14 mouse cellular contexts compared by ENCODE assay signal in genomic region chr6:55338077-55338476, GRCm38 (mm10). TPM values are rescaled to one million over a fixed set of nuclear protein-coding genes. Genes with fewer than 3 reads are reported as not detected.
DNase-seq lines count a peak whose midpoint lies in the region; ATAC-seq and TF ChIP-seq lines count a peak whose summit lies in the region.
"Had no signal": no experiment of that assay in that cellular context is flagged by ENCODE, and none has a peak within 500 bp of the region (broad histone marks: within the 10 kb centered on the region; RNA-seq: fewer than 3 reads in every experiment).

No protein-coding gene starts in this region.

- no peak overlapping the region for H3K9ac ChIP-seq in lung, embryonic 15.5 days
- H3K9ac ChIP-seq: forebrain, embryonic 15.5 days; neural tube, embryonic 15.5 days had no signal

- H3K4me3 ChIP-seq in lung, embryonic 15.5 days, result peak overlapping the region; percentile 14
- peak overlapping the region; percentile 64 for H3K4me3 ChIP-seq in small intestine, adult 2 months (ENCODE audit: low read depth, low read length)
- H3K4me3 ChIP-seq: forebrain, embryonic 15.5 days; hindbrain, embryonic 10.5 days; neural tube, embryonic 15.5 days had no signal

- H3K27me3 ChIP-seq in lung, embryonic 15.5 days, result no peaks in the 10 kb centered on the region
- H3K27me3 ChIP-seq in small intestine, adult 2 months (ENCODE audit: control insufficient read depth, insufficient read depth, low read length), result no peaks in the 10 kb centered on the region
- H3K27me3 ChIP-seq: forebrain, embryonic 15.5 days; neural tube, embryonic 15.5 days had no signal

- H3K4me1 ChIP-seq in lung, embryonic 15.5 days, result peaks cover 81% of the 10 kb centered on the region
- peaks cover 36% of the 10 kb centered on the region for H3K4me1 ChIP-seq in small intestine, adult 2 months (ENCODE audit: control insufficient read depth, insufficient read depth, insufficient read length, low read length)

- ATAC-seq in lung, embryonic 15.5 days (ENCODE audit: borderline replicate concordance, extremely low read depth, low FRiP score, low TSS enrichment), result no peak
- ATAC-seq in erythroblast, adult 5-6 weeks (replicated peaks; ENCODE audit: low FRiP score, poor library complexity, severe bottlenecking), result peak; percentile 1; the same call in 1 of the 2 replicates
- ATAC-seq: forebrain, embryonic 15.5 days had no signal

- no peak for TF ChIP-seq CTCF in small intestine, adult 2 months (IDR thresholded peaks at IDR 0.05; ENCODE audit: extremely low read depth, insufficient read length, insufficient replicate concordance, low read depth, low read length)

- no peak for TF ChIP-seq POLR2A in small intestine, adult 2 months (IDR thresholded peaks at IDR 0.05; ENCODE audit: low read depth, low read length)

- H3K4me2 ChIP-seq in lung, embryonic 15.5 days, result peak overlapping the region; percentile 36
- H3K4me2 ChIP-seq: forebrain, embryonic 15.5 days; midbrain, embryonic 11.5 days; neural tube, embryonic 15.5 days had no signal

- no peaks in the 10 kb centered on the region for H3K36me3 ChIP-seq in lung, embryonic 15.5 days
- H3K36me3 ChIP-seq in small intestine, adult 2 months (ENCODE audit: control insufficient read depth, insufficient read depth, low read length), result no peaks in the 10 kb centered on the region; the same call in 1 of the 2 replicates
- H3K36me3 ChIP-seq: forebrain, embryonic 15.5 days; hindbrain, embryonic 10.5 days; neural tube, embryonic 15.5 days had no signal

- 31% methylated on average over 6 of the region's 6 CpGs for WGBS in lung, embryonic 15.5 days
- 20% methylated on average over 6 of the region's 6 CpGs for WGBS in small intestine, adult 2 months

- no peak for DNase-seq in lung, postnatal 14 days
- peak; percentile 78 for DNase-seq in kidney, postnatal 10 days
- no peak for DNase-seq in MN1 (ENCODE audit: low spot score)
- DNase-seq in right cerebral cortex, adult 2 months (ENCODE audit: low spot score in 2 of 2), result no peak
- DNase-seq: adrenal gland, adult 8-10 months; cerebellum, adult 9-11 months; layer of hippocampus, postnatal 36 days had no signal

- no peaks in the 10 kb centered on the region for H3K9me3 ChIP-seq in lung, embryonic 15.5 days
- H3K9me3 ChIP-seq: forebrain, embryonic 15.5 days; hindbrain, embryonic 10.5 days; neural tube, embryonic 15.5 days had no signal

- no peak overlapping the region for H3K27ac ChIP-seq in lung, embryonic 15.5 days
- peak overlapping the region; percentile 69 for H3K27ac ChIP-seq in small intestine, adult 2 months (ENCODE audit: insufficient read depth, low read depth, low read length)
- H3K27ac ChIP-seq: forebrain, embryonic 15.5 days; hindbrain, embryonic 10.5 days; neural tube, embryonic 15.5 days had no signal

RNA-seq across cellular contexts. Expression of gene Aqp1, which starts 1.8 kb away (rescaled TPM):
- 48.8 and 57.9 TPM in 2 replicates for polyA plus RNA-seq in lung, embryonic 15.5 days (2015; fragmentation: Nextera tagmentation; extraction: Ambion mirVana)
- 183 and 231 TPM in 2 replicates for total RNA-seq in erythroblast, adult 5-6 weeks (2015; ENCODE audit: low replicate concordance)
- 447 and 529 TPM in 2 replicates for total RNA-seq in erythroblast, adult 5-6 weeks (2017; ENCODE audit: low replicate concordance)
- polyA plus RNA-seq in small intestine, adult 2 months (2012; rRNA removed), result 56.3 and 310 TPM in 2 replicates

RNA-seq across cellular contexts. Expression of gene Ghrhr, which starts 38.0 kb away (rescaled TPM):
- 0.09 and 0.10 TPM in 2 replicates for polyA plus RNA-seq in lung, embryonic 15.5 days (2015; fragmentation: Nextera tagmentation; extraction: Ambion mirVana)
- total RNA-seq in erythroblast, adult 5-6 weeks (2015; ENCODE audit: low replicate concordance), result 0.63 TPM in 1 of 2 replicates, not detected in the other
- total RNA-seq in erythroblast, adult 5-6 weeks (2017; ENCODE audit: low replicate concordance), result 0.28 TPM in 1 of 2 replicates, not detected in the other
- polyA plus RNA-seq in small intestine, adult 2 months (2012; rRNA removed), result 0.15 and 0.18 TPM in 2 replicates
- total RNA-seq: adrenal gland, adult 8-10 months; layer of hippocampus, postnatal 36 days had no signal
- polyA plus RNA-seq: forebrain, embryonic 15.5 days; hindbrain, embryonic 10.5 days; midbrain, embryonic 11.5 days; neural tube, embryonic 15.5 days had no signal
